Mouse (Mus musculus) forebrain, embryonic 16.5 days (tissue): Measurements from ENCODE around the gene 1700020D05Rik. TPM values are rescaled to one million over a fixed set of nuclear protein-coding genes. Genes with fewer than 3 reads are reported as not detected.

Source experiments
- ATAC-seq: fragments of 200-750 bp; cut with Nextera tagmentation; 2 replicates; pipeline ENCODE4 v1.8.0; 2017; ENCODE audit warnings: mild to moderate bottlenecking, moderate library complexity
- H3K27ac ChIP-seq: fragments of 300-500 bp; sonication (generic); 2 replicates; pipeline ENCODE4 v1.5.1; 2014; ENCODE audit warnings: low read length, control low read depth
- H3K27me3 ChIP-seq: fragments of 300-500 bp; sonication (generic); replicated peaks from 2 replicates; pipeline ENCODE4 v1.6.1; 2014; ENCODE audit warnings: low read length; ENCODE audit not compliant: control insufficient read depth, insufficient read depth
- H3K36me3 ChIP-seq: fragments of 300-500 bp; sonication (generic); 2 replicates; pipeline ENCODE4 v1.6.1; 2014; ENCODE audit not compliant: control insufficient read depth, insufficient read depth
- H3K4me1 ChIP-seq: fragments of 300-500 bp; sonication (generic); replicated peaks from 2 replicates; pipeline ENCODE4 v1.6.1; 2014; ENCODE audit warnings: low read length; ENCODE audit not compliant: control insufficient read depth, insufficient read depth
- H3K4me2 ChIP-seq: fragments of 300-500 bp; sonication (generic); 2 replicates; pipeline ENCODE4 v1.6.1; 2014; ENCODE audit warnings: mild to moderate bottlenecking, low read length, control low read depth
- H3K4me3 ChIP-seq: fragments of 300-500 bp; sonication (generic); replicated peaks from 2 replicates; pipeline ENCODE4 v1.5.1; 2014; ENCODE audit warnings: mild to moderate bottlenecking, low read length, control low read depth
- H3K9ac ChIP-seq: fragments of 300-500 bp; sonication (generic); replicated peaks from 2 replicates; pipeline ENCODE4 v1.6.1; 2014; ENCODE audit warnings: low read depth, low read length, control low read depth
- H3K9me3 ChIP-seq: fragments of 300-500 bp; sonication (generic); 2 replicates; pipeline ENCODE4 v1.6.1; 2016; ENCODE audit warnings: low read length; ENCODE audit not compliant: control insufficient read depth
- WGBS: fragments of 180-500 bp; shearing (Covaris S2); extraction: QIAGEN DNeasy Blood & Tissue Kit; methylation state at CpG from one replicate; pipeline ENCODE4 v1.1.7; 2014; 5-methylcytosine and 5-hydroxymethylcytosine counted together
- polyA plus RNA-seq: library from polyadenylated mRNA; unstranded; fragments of >200 nt; fragmentation: Nextera tagmentation; extraction: Ambion mirVana; gene quantifications from 2 replicates; pipeline ENCODE4 v1.2.1, GENCODE M21; 2015

Gene 1700020D05Rik
- polyA plus RNA-seq, 1 experiment from 2014 or later: 0.70 TPM

- Histone ChIP-seq H3K4me1 (peaks cover 12% of the 10 kb centered on the region), H3K9me3 (no peaks in the 10 kb centered on the region), H3K9ac (no peak overlapping the region), H3K36me3 (peaks cover 4% of the 10 kb centered on the region), H3K27ac (no peak overlapping the region), H3K4me2 (no peak overlapping the region), H3K4me3 (no peak overlapping the region), H3K27me3 (no peaks in the 10 kb centered on the region)
- no peak for ATAC-seq
- 90% methylated on average over 6 of the region's 6 CpGs for WGBS
Measured at GRCm38 (mm10) chr19:5466916-5467500, 36.6 kb downstream of the 1700020D05Rik start.

DNA sequence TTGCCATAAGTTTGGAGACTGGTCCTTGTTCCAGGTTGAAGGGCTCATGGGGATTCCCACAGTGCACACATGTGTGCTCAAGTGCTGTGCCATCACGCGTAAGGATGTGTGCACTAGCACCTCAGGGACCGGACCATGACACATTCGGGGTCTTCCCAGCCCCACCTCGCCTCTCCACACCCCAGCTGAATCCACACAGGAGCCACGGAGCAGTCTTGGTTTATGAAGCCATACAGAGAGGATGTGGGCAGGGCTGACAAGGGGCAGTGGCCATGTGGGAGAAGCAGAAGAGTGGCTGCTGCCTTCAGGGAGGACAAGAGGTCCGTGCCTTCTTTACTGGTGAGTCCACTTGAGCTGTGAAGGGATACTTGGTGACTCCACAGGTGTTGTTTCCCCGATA, 38.5 kb downstream of the 1700020D05Rik start:
- Histone ChIP-seq H3K9me3 (no peaks in the 10 kb centered on the region), H3K4me2 (no peak overlapping the region), H3K27ac (no peak overlapping the region), H3K4me1 (peaks cover 24% of the 10 kb centered on the region), H3K4me3 (no peak overlapping the region), H3K9ac (no peak overlapping the region), H3K36me3 (peaks cover 4% of the 10 kb centered on the region), H3K27me3 (no peaks in the 10 kb centered on the region)
- no peak for ATAC-seq
- 94% methylated on average over 8 of the region's 8 CpGs for whole genome bisulfite sequencing

DNA sequence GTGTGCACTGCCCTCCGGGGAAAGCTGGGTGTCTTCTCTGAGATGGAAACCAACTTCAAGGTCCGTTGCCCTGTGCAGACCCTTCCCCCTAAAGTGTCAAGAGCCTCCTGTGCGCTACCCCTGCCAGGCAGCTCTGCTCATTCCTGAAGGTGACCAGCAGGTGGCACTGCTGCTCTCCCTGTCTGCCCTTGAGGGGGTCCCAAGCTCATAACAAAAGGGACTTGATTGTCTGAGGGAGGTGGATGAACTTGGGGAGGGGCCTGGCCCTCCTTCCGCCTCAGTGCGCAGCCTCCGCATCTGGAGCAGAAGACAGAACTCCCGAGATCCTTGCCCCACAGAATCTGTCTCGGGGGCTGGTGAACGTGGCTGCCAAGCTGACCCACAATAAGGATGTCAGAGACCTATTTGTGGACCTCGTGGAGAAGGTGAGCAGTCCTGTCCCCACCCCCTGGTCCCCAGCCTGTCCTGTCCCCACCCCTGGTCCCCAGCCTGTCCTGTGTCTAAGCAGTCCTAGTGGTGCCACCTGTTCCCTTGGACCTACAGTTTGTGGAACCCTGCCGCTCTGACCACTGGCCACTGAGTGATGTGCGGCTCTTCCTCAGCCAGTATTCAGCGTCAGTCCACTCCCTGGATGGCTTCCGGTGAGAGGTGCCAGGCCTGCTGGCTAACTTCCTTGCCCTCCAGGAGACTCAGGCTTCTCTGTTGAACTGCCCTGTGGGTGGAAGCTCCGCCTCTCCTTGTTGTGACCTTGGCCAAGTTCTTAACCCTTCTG, 39.6 kb downstream of the 1700020D05Rik start:
- WGBS: 32% methylated on average over 15 of the region's 15 CpGs
- H3K36me3 ChIP-seq: peaks cover 4% of the 10 kb centered on the region

DNA sequence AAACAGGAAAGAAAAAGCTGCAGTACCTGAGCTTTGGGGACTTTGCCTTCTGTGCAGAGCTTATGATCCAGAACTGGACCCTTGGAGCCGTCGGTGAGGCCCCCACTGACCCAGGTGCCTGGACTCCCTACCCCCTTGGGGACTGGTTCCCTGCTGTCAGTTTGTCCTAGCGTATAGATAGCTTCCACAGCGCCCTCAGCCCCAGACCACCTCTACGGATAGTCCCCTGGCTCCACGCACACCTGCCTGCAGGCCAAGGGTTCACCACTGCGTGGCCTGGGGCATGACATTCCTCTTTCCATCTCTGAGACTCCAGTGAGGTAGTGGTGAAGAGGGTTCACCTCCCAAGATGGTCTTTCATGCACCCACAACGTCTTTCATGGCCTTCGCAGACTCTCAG, 40.4 kb downstream of the 1700020D05Rik start:
- Histone ChIP-seq H3K9ac (no peak overlapping the region), H3K4me3 (no peak overlapping the region), H3K27ac (no peak overlapping the region), H3K36me3 (peaks cover 4% of the 10 kb centered on the region), H3K4me1 (peaks cover 33% of the 10 kb centered on the region), H3K27me3 (peaks cover 2% of the 10 kb centered on the region; the same call in 1 of the 2 replicates), H3K4me2 (no peak overlapping the region), H3K9me3 (no peaks in the 10 kb centered on the region)
- ATAC-seq: no peak
- 86% methylated on average over 9 of the region's 9 CpGs for WGBS

More for the DNA sequence above, 39.6 kb downstream of the 1700020D05Rik start:
- ATAC-seq: peak; percentile 41
- Histone ChIP-seq H3K9ac (peak overlapping the region; percentile 47), H3K4me2 (peak overlapping the region; percentile 48), H3K4me1 (peaks cover 29% of the 10 kb centered on the region), H3K4me3 (peak overlapping the region; percentile 28), H3K9me3 (no peaks in the 10 kb centered on the region), H3K27ac (peak overlapping the region; percentile 29), H3K27me3 (no peaks in the 10 kb centered on the region; the same call in 1 of the 2 replicates)

DNA sequence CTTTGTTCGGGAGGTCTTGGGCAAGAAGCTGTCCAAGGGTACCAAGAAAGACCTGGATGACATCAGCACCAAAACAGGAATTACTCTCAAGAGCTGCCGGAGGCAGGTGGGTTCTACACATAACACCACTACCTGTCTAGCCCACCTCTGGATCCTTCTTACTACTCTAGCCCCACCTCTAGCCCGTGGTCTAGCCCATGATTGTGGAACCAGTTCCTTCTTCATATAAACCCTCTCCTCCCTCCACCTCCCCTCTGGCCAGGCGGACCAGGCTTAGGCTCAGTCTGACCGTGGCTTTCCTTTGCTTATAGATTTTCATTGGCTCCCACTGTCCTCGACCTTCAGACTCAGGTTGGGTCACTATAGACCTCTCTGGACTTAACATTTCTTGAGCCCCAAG, 42.2 kb downstream of the 1700020D05Rik start:
- Histone ChIP-seq H3K27me3 (peaks cover 2% of the 10 kb centered on the region; the same call in 1 of the 2 replicates), H3K36me3 (peaks cover 2% of the 10 kb centered on the region), H3K4me2 (peak overlapping the region; percentile 97), H3K4me3 (peak overlapping the region; percentile 95), H3K4me1 (peaks cover 42% of the 10 kb centered on the region), H3K9me3 (no peaks in the 10 kb centered on the region), H3K27ac (no peak overlapping the region), H3K9ac (peak overlapping the region; percentile 87; the same call in 1 of the 2 replicates)
- no peak for ATAC-seq
- WGBS: 89% methylated on average over 6 of the region's 6 CpGs

- ATAC-seq: peak; percentile 54
- Histone ChIP-seq H3K4me1 (peaks cover 51% of the 10 kb centered on the region), H3K9me3 (no peaks in the 10 kb centered on the region), H3K4me2 (peak within 1 kb of the TSS; percentile 97), H3K27ac (peak within 1 kb of the TSS; percentile 80), H3K4me3 (peak within 1 kb of the TSS; percentile 95), H3K27me3 (peaks cover 2% of the 10 kb centered on the region; the same call in 1 of the 2 replicates), H3K9ac (peak within 1 kb of the TSS; percentile 87), H3K36me3 (peaks cover 2% of the 10 kb centered on the region)
- WGBS: under 1% methylated on average over 32 of the region's 32 CpGs
Measured at GRCm38 (mm10) chr19:5460465-5460911, 43.1 kb downstream of the 1700020D05Rik start, which contains the start of gene Fibp. Fibp (plus strand) TSS chr19:5460615.

- ATAC-seq: no peak
- Histone ChIP-seq H3K9ac (peak overlapping the region; percentile 87), H3K27me3 (peaks cover 2% of the 10 kb centered on the region; the same call in 1 of the 2 replicates), H3K4me3 (peak overlapping the region; percentile 95), H3K9me3 (no peaks in the 10 kb centered on the region), H3K27ac (peak overlapping the region; percentile 61), H3K4me1 (peaks cover 57% of the 10 kb centered on the region), H3K4me2 (peak overlapping the region; percentile 97), H3K36me3 (peaks cover 2% of the 10 kb centered on the region)
- WGBS: 18% methylated on average over 3 of the region's 3 CpGs
Measured at GRCm38 (mm10) chr19:5459896-5460295, 43.7 kb downstream of the 1700020D05Rik start.

DNA sequence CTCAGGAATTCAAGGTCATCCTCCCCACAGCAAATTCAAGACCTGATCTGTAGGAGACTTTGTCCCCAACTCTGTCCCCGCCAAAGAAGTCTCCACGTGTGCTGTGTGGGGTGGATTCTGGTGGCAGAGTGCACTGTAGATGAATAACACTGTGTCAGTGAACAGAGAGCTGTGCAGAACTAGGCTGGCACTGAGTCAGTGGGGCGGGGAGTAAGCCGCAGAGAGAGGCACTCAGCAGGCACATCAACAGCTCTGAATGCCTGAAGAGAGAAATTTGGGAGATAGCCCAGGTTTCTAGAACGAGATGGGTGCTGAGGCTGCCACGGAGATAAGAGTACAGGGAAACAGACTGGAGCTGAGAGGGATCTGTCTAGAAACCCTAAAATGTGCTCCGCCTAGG, 44.6 kb downstream of the 1700020D05Rik start:
- Histone ChIP-seq H3K4me1 (peaks cover 55% of the 10 kb centered on the region), H3K9me3 (no peaks in the 10 kb centered on the region), H3K4me2 (no peak overlapping the region), H3K27ac (no peak overlapping the region), H3K36me3 (peaks cover 4% of the 10 kb centered on the region), H3K9ac (no peak overlapping the region), H3K27me3 (peaks cover 2% of the 10 kb centered on the region; the same call in 1 of the 2 replicates), H3K4me3 (no peak overlapping the region)
- ATAC-seq: no peak
- 69% methylated on average over 7 of the region's 7 CpGs for WGBS

- peaks cover 2% of the 10 kb centered on the region; the same call in 1 of the 2 replicates for H3K27me3 ChIP-seq
- peak within 1 kb of the TSS; percentile 76 for H3K4me2 ChIP-seq
- H3K4me1 ChIP-seq: peaks cover 49% of the 10 kb centered on the region
- ATAC-seq: peak; percentile 12
- no peaks in the 10 kb centered on the region for H3K9me3 ChIP-seq
- peaks cover 4% of the 10 kb centered on the region for H3K36me3 ChIP-seq
- 20% methylated on average over 14 of the region's 14 CpGs for WGBS
- H3K27ac ChIP-seq: peak within 1 kb of the TSS; percentile 95
- peak within 1 kb of the TSS; percentile 87 for H3K9ac ChIP-seq
- H3K4me3 ChIP-seq: peak within 1 kb of the TSS; percentile 81
Measured at GRCm38 (mm10) chr19:5457746-5458442, 45.7 kb downstream of the 1700020D05Rik start, which contains the start of gene Ccdc85b. Ccdc85b (minus strand) TSS chr19:5457894.
